Mouse (Mus musculus) bone marrow macrophage, adult 2 months (primary cell): Measurements from ENCODE around the gene Bcl9l.

Source experiments
- CTCF ChIP-seq: IDR thresholded peaks from 2 replicates; pipeline ENCODE4 v1.5.1; 2012; ENCODE audit warnings: low read depth, mild to moderate bottlenecking, low read length, moderate library complexity
- POLR2A ChIP-seq: IDR thresholded peaks from 2 replicates; pipeline ENCODE4 v1.6.1; 2012; ENCODE audit warnings: mild to moderate bottlenecking, low read depth, low read length, borderline replicate concordance

DNA sequence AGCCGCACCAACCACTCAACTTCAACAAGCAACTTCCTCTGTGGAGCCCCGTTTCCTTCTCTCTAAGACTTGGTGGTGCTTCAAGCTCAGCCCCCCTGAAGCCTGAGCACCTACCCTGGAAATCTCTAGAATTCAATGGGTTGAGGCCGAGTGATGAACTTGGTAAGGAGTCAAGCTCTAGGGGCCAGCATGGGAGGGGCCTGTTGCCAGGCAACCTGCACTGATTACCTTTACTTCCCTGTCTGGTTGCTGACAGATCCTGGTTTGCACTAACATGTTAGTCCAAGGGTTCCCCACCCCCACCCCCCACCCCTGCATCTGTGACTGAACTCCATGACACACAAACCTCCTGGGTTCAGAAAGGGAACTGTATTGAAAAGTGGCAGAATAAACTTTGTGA is 62.4 kb downstream of the Bcl9l start:
- TF ChIP-seq POLR2A (no peak), CTCF (no peak)
